Mouse (Mus musculus): ENCODE measurements around the gene Hand2. TPM values are rescaled to one million over a fixed set of nuclear protein-coding genes. Genes with fewer than 3 reads are reported as not detected.
A peak's percentile ranks its signal among the peaks of the same experiment; 100 is the strongest.

Gene Hand2
- polyA plus RNA-seq, 1 experiment from 2014 or later: 5.1 TPM

GRCm38 (mm10) chr8:57348251-57348650 is 27.5 kb downstream of the Hand2 start:
- 20% methylated on average over 4 of the region's 4 CpGs for WGBS
- H3K4me1 ChIP-seq (ENCODE audit: control insufficient read depth, insufficient read depth, low read length): no peaks in the 10 kb centered on the region
- no peak for ATAC-seq
- H3K4me3 ChIP-seq (ENCODE audit: low read length): no peak overlapping the region
- no peaks in the 10 kb centered on the region for H3K9me3 ChIP-seq (ENCODE audit: control insufficient read depth, low read length)
- no peaks in the 10 kb centered on the region for H3K36me3 ChIP-seq (ENCODE audit: control insufficient read depth, insufficient read depth, low read length)
- no peak overlapping the region for H3K9ac ChIP-seq (ENCODE audit: low read depth, low read length)
- H3K27me3 ChIP-seq (replicated peaks; ENCODE audit: control insufficient read depth, insufficient read depth, low read length): peaks cover 47% of the 10 kb centered on the region
- H3K27ac ChIP-seq (ENCODE audit: low read length): no peak overlapping the region
- H3K4me2 ChIP-seq (ENCODE audit: low read depth, low read length): no peak overlapping the region

GRCm38 (mm10) chr8:57348866-57349520 is 28.2 kb downstream of the Hand2 start:
- Histone ChIP-seq H3K9me3 (ENCODE audit: control insufficient read depth, low read length) (no peaks in the 10 kb centered on the region), H3K4me3 (ENCODE audit: low read length) (no peak overlapping the region), H3K4me2 (ENCODE audit: low read depth, low read length) (no peak overlapping the region), H3K9ac (ENCODE audit: low read depth, low read length) (no peak overlapping the region), H3K27ac (ENCODE audit: low read length) (no peak overlapping the region), H3K4me1 (ENCODE audit: control insufficient read depth, insufficient read depth, low read length) (0 out of 2 replicates have a peak, but pooled peaks cover 3% of the 10 kb centered on the region), H3K27me3 (replicated peaks; ENCODE audit: control insufficient read depth, insufficient read depth, low read length) (peaks cover 41% of the 10 kb centered on the region), H3K36me3 (ENCODE audit: control insufficient read depth, insufficient read depth, low read length) (no peaks in the 10 kb centered on the region)
- no peak for ATAC-seq
- WGBS: 8% methylated on average over 23 of the region's 23 CpGs

- Histone ChIP-seq H3K27me3 (replicated peaks; ENCODE audit: control insufficient read depth, insufficient read depth, low read length) (peaks cover 35% of the 10 kb centered on the region), H3K4me2 (ENCODE audit: low read depth, low read length) (no peak overlapping the region), H3K9me3 (ENCODE audit: control insufficient read depth, low read length) (no peaks in the 10 kb centered on the region), H3K36me3 (ENCODE audit: control insufficient read depth, insufficient read depth, low read length) (no peaks in the 10 kb centered on the region), H3K27ac (ENCODE audit: low read length) (no peak overlapping the region), H3K9ac (ENCODE audit: low read depth, low read length) (no peak overlapping the region), H3K4me1 (ENCODE audit: control insufficient read depth, insufficient read depth, low read length) (0 out of 2 replicates have a peak, but pooled peaks cover 3% of the 10 kb centered on the region), H3K4me3 (ENCODE audit: low read length) (no peak overlapping the region)
- no peak for ATAC-seq
- WGBS: 56% methylated on average over 2 of the region's 2 CpGs
Measured at GRCm38 (mm10) chr8:57351861-57352260, 31.1 kb downstream of the Hand2 start.

- 4% methylated on average over 37 of the region's 37 CpGs for WGBS
- Histone ChIP-seq H3K9ac (ENCODE audit: low read depth, low read length) (peak overlapping the region; percentile 61), H3K4me1 (ENCODE audit: control insufficient read depth, insufficient read depth, low read length) (0 out of 2 replicates have a peak, but pooled peaks cover 3% of the 10 kb centered on the region), H3K4me2 (ENCODE audit: low read depth, low read length) (peak overlapping the region; percentile 57), H3K27ac (ENCODE audit: low read length) (no peak overlapping the region), H3K9me3 (ENCODE audit: control insufficient read depth, low read length) (no peaks in the 10 kb centered on the region), H3K27me3 (replicated peaks; ENCODE audit: control insufficient read depth, insufficient read depth, low read length) (peaks cover 21% of the 10 kb centered on the region), H3K4me3 (ENCODE audit: low read length) (peak overlapping the region; percentile 47), H3K36me3 (ENCODE audit: control insufficient read depth, insufficient read depth, low read length) (no peaks in the 10 kb centered on the region)
- peak; percentile 93 for ATAC-seq
Measured at GRCm38 (mm10) chr8:57353346-57354305, 32.8 kb downstream of the Hand2 start.

- ATAC-seq: no peak
- 63% methylated on average over 2 of the region's 2 CpGs for WGBS
- H3K9me3 ChIP-seq (ENCODE audit: control insufficient read depth, low read length): no peaks in the 10 kb centered on the region
- H3K27ac ChIP-seq (ENCODE audit: low read length): no peak overlapping the region
- H3K4me1 ChIP-seq (ENCODE audit: control insufficient read depth, insufficient read depth, low read length): 0 out of 2 replicates have a peak, but pooled peaks cover 3% of the 10 kb centered on the region
- H3K9ac ChIP-seq (ENCODE audit: low read depth, low read length): no peak overlapping the region
- peaks cover 17% of the 10 kb centered on the region; the same call in 1 of the 2 replicates for H3K27me3 ChIP-seq (replicated peaks; ENCODE audit: control insufficient read depth, insufficient read depth, low read length)
- no peak overlapping the region for H3K4me2 ChIP-seq (ENCODE audit: low read depth, low read length)
- H3K36me3 ChIP-seq (ENCODE audit: control insufficient read depth, insufficient read depth, low read length): no peaks in the 10 kb centered on the region
- no peak overlapping the region for H3K4me3 ChIP-seq (ENCODE audit: low read length)
Measured at GRCm38 (mm10) chr8:57354876-57355275, 34.1 kb downstream of the Hand2 start.

- no peak overlapping the region for H3K4me2 ChIP-seq (ENCODE audit: low read depth, low read length)
- H3K4me3 ChIP-seq (ENCODE audit: low read length): no peak overlapping the region
- H3K9ac ChIP-seq (ENCODE audit: low read depth, low read length): no peak overlapping the region
- no peaks in the 10 kb centered on the region for H3K9me3 ChIP-seq (ENCODE audit: control insufficient read depth, low read length)
- H3K27ac ChIP-seq (ENCODE audit: low read length): no peak overlapping the region
- 56% methylated on average over 9 of the region's 9 CpGs for WGBS
- 0 out of 2 replicates have a peak, but pooled peaks cover 3% of the 10 kb centered on the region for H3K4me1 ChIP-seq (ENCODE audit: control insufficient read depth, insufficient read depth, low read length)
- no peaks in the 10 kb centered on the region for H3K36me3 ChIP-seq (ENCODE audit: control insufficient read depth, insufficient read depth, low read length)
- peaks cover 12% of the 10 kb centered on the region; the same call in 1 of the 2 replicates for H3K27me3 ChIP-seq (replicated peaks; ENCODE audit: control insufficient read depth, insufficient read depth, low read length)
- ATAC-seq: no peak
Measured at GRCm38 (mm10) chr8:57356529-57357325, 35.9 kb downstream of the Hand2 start.

GRCm38 (mm10) chr8:57360493-57360892 is 39.7 kb downstream of the Hand2 start:
- WGBS: 46% methylated on average over 2 of the region's 2 CpGs
- no peaks in the 10 kb centered on the region for H3K4me1 ChIP-seq (ENCODE audit: control insufficient read depth, insufficient read depth, low read length)
- no peaks in the 10 kb centered on the region for H3K9me3 ChIP-seq (ENCODE audit: control insufficient read depth, low read length)
- no peak for ATAC-seq
- no peak overlapping the region for H3K27ac ChIP-seq (ENCODE audit: low read length)
- H3K9ac ChIP-seq (ENCODE audit: low read depth, low read length): no peak overlapping the region
- no peak overlapping the region for H3K4me2 ChIP-seq (ENCODE audit: low read depth, low read length)
- H3K4me3 ChIP-seq (ENCODE audit: low read length): no peak overlapping the region
- no peaks in the 10 kb centered on the region for H3K36me3 ChIP-seq (ENCODE audit: control insufficient read depth, insufficient read depth, low read length)
- no peaks in the 10 kb centered on the region for H3K27me3 ChIP-seq (replicated peaks; ENCODE audit: control insufficient read depth, insufficient read depth, low read length)

- ATAC-seq: no peak
- Histone ChIP-seq H3K4me2 (ENCODE audit: low read depth, low read length) (no peak overlapping the region), H3K36me3 (ENCODE audit: control insufficient read depth, insufficient read depth, low read length) (no peaks in the 10 kb centered on the region), H3K27me3 (replicated peaks; ENCODE audit: control insufficient read depth, insufficient read depth, low read length) (no peaks in the 10 kb centered on the region), H3K4me3 (ENCODE audit: low read length) (no peak overlapping the region), H3K27ac (ENCODE audit: low read length) (no peak overlapping the region), H3K9me3 (ENCODE audit: control insufficient read depth, low read length) (0 out of 2 replicates have a peak, but pooled peaks cover 2% of the 10 kb centered on the region), H3K4me1 (ENCODE audit: control insufficient read depth, insufficient read depth, low read length) (no peaks in the 10 kb centered on the region), H3K9ac (ENCODE audit: low read depth, low read length) (no peak overlapping the region)
- WGBS: 52% methylated on average over 8 of the region's 8 CpGs
Measured at GRCm38 (mm10) chr8:57361003-57361805, 40.4 kb downstream of the Hand2 start.

Measured in intestine, embryonic 16.5 days (tissue).